Mouse (Mus musculus): ENCODE measurements around the gene Fat2. TPM values are rescaled to one million over a fixed set of nuclear protein-coding genes. Genes with fewer than 3 reads are reported as not detected.

Fat2 gene
- 0.06 and 0.08 TPM in 2 replicates for polyA plus RNA-seq (2014; fragmentation: Nextera tagmentation; extraction: Ambion mirVana)

- no peaks in the 10 kb centered on the region for H3K27me3 ChIP-seq (ENCODE audit: control insufficient read depth, insufficient read depth, low read length)
Observed at GRCm38 (mm10) chr11:55336101-55336891, at the start of gene Fat2. Gene Fat2 (minus strand): TSS chr11:55336564.

GRCm38 (mm10) chr11:55383463-55384045, 47.2 kb upstream of the Fat2 start:
- Histone ChIP-seq H3K27me3 (ENCODE audit: control insufficient read depth, insufficient read depth, low read length) (no peaks in the 10 kb centered on the region), H3K36me3 (ENCODE audit: control insufficient read depth, insufficient read depth, low read length) (no peaks in the 10 kb centered on the region), H3K4me2 (replicated peaks; ENCODE audit: low read depth, low read length) (no peak overlapping the region), H3K27ac (ENCODE audit: low read depth, low read length) (no peak overlapping the region), H3K4me3 (ENCODE audit: low read depth, low read length) (no peak overlapping the region), H3K9ac (ENCODE audit: low read depth, low read length) (no peak overlapping the region), H3K9me3 (ENCODE audit: control insufficient read depth, low read length) (no peaks in the 10 kb centered on the region), H3K4me1 (replicated peaks; ENCODE audit: control insufficient read depth, insufficient read depth, low read length) (no peaks in the 10 kb centered on the region)
- ATAC-seq (ENCODE audit: low FRiP score) = no peak
- WGBS = 40% methylated on average over 6 of the region's 6 CpGs
- DNase-seq (ENCODE audit: low spot score) = no peak

More at GRCm38 (mm10) chr11:55336101-55336891, at the start of gene Fat2:
- H3K4me2 ChIP-seq (replicated peaks; ENCODE audit: low read depth, low read length) = no peak within 1 kb of the TSS
- 47% methylated on average over 13 of the region's 13 CpGs for WGBS
- H3K36me3 ChIP-seq (ENCODE audit: control insufficient read depth, insufficient read depth, low read length) = no peaks in the 10 kb centered on the region
- no peak within 1 kb of the TSS for H3K4me3 ChIP-seq (ENCODE audit: low read depth, low read length)
- no peak within 1 kb of the TSS for H3K9ac ChIP-seq (ENCODE audit: low read depth, low read length)
- no peak within 1 kb of the TSS for H3K27ac ChIP-seq (ENCODE audit: low read depth, low read length)
- H3K9me3 ChIP-seq (ENCODE audit: control insufficient read depth, low read length) = no peaks in the 10 kb centered on the region
- ATAC-seq (ENCODE audit: low FRiP score) = no peak
- no peak for DNase-seq (ENCODE audit: low spot score)
- no peaks in the 10 kb centered on the region for H3K4me1 ChIP-seq (replicated peaks; ENCODE audit: control insufficient read depth, insufficient read depth, low read length)

- no peak for DNase-seq (ENCODE audit: low spot score)
- Histone ChIP-seq H3K27me3 (ENCODE audit: control insufficient read depth, insufficient read depth, low read length) (no peaks in the 10 kb centered on the region), H3K36me3 (ENCODE audit: control insufficient read depth, insufficient read depth, low read length) (no peaks in the 10 kb centered on the region), H3K9ac (ENCODE audit: low read depth, low read length) (no peak overlapping the region), H3K4me1 (replicated peaks; ENCODE audit: control insufficient read depth, insufficient read depth, low read length) (no peaks in the 10 kb centered on the region), H3K27ac (ENCODE audit: low read depth, low read length) (no peak overlapping the region), H3K4me3 (ENCODE audit: low read depth, low read length) (no peak overlapping the region), H3K4me2 (replicated peaks; ENCODE audit: low read depth, low read length) (no peak overlapping the region), H3K9me3 (ENCODE audit: control insufficient read depth, low read length) (no peaks in the 10 kb centered on the region)
- no peak for ATAC-seq (ENCODE audit: low FRiP score)
- WGBS = 75% methylated on average over 6 of the region's 6 CpGs
Observed at GRCm38 (mm10) chr11:55380908-55381307, 44.5 kb upstream of the Fat2 start.

- Histone ChIP-seq H3K27ac (ENCODE audit: low read depth, low read length) (no peak overlapping the region), H3K36me3 (ENCODE audit: control insufficient read depth, insufficient read depth, low read length) (no peaks in the 10 kb centered on the region), H3K4me1 (replicated peaks; ENCODE audit: control insufficient read depth, insufficient read depth, low read length) (no peaks in the 10 kb centered on the region), H3K27me3 (ENCODE audit: control insufficient read depth, insufficient read depth, low read length) (no peaks in the 10 kb centered on the region), H3K4me3 (ENCODE audit: low read depth, low read length) (no peak overlapping the region), H3K9ac (ENCODE audit: low read depth, low read length) (no peak overlapping the region), H3K4me2 (replicated peaks; ENCODE audit: low read depth, low read length) (no peak overlapping the region), H3K9me3 (ENCODE audit: control insufficient read depth, low read length) (no peaks in the 10 kb centered on the region)
- ATAC-seq (ENCODE audit: low FRiP score) (no peak), DNase-seq (ENCODE audit: low spot score) (no peak)
- 67% methylated on average over 5 of the region's 5 CpGs for WGBS
Observed at GRCm38 (mm10) chr11:55378371-55378770, 42.0 kb upstream of the Fat2 start.

GRCm38 (mm10) chr11:55373838-55374237, 37.5 kb upstream of the Fat2 start:
- no peaks in the 10 kb centered on the region for H3K27me3 ChIP-seq (ENCODE audit: control insufficient read depth, insufficient read depth, low read length)
- no peak overlapping the region for H3K4me3 ChIP-seq (ENCODE audit: low read depth, low read length)
- H3K27ac ChIP-seq (ENCODE audit: low read depth, low read length) = no peak overlapping the region
- ATAC-seq (ENCODE audit: low FRiP score) (no peak), DNase-seq (ENCODE audit: low spot score) (no peak)
- H3K9ac ChIP-seq (ENCODE audit: low read depth, low read length) = no peak overlapping the region
- H3K4me1 ChIP-seq (replicated peaks; ENCODE audit: control insufficient read depth, insufficient read depth, low read length) = no peaks in the 10 kb centered on the region
- H3K4me2 ChIP-seq (replicated peaks; ENCODE audit: low read depth, low read length) = no peak overlapping the region
- H3K36me3 ChIP-seq (ENCODE audit: control insufficient read depth, insufficient read depth, low read length) = no peaks in the 10 kb centered on the region
- no peaks in the 10 kb centered on the region for H3K9me3 ChIP-seq (ENCODE audit: control insufficient read depth, low read length)
- 52% methylated on average over 6 of the region's 6 CpGs for WGBS

- Histone ChIP-seq H3K4me2 (replicated peaks; ENCODE audit: low read depth, low read length) (no peak overlapping the region), H3K27ac (ENCODE audit: low read depth, low read length) (no peak overlapping the region), H3K4me3 (ENCODE audit: low read depth, low read length) (no peak overlapping the region), H3K27me3 (ENCODE audit: control insufficient read depth, insufficient read depth, low read length) (no peaks in the 10 kb centered on the region), H3K36me3 (ENCODE audit: control insufficient read depth, insufficient read depth, low read length) (no peaks in the 10 kb centered on the region), H3K9ac (ENCODE audit: low read depth, low read length) (no peak overlapping the region), H3K4me1 (replicated peaks; ENCODE audit: control insufficient read depth, insufficient read depth, low read length) (no peaks in the 10 kb centered on the region), H3K9me3 (ENCODE audit: control insufficient read depth, low read length) (no peaks in the 10 kb centered on the region)
- ATAC-seq (ENCODE audit: low FRiP score) (no peak), DNase-seq (ENCODE audit: low spot score) (no peak)
- WGBS = 86% methylated on average over 12 of the region's 12 CpGs
Observed at GRCm38 (mm10) chr11:55373373-55373772, 37.0 kb upstream of the Fat2 start.

- Histone ChIP-seq H3K9me3 (ENCODE audit: control insufficient read depth, low read length) (no peaks in the 10 kb centered on the region), H3K9ac (ENCODE audit: low read depth, low read length) (no peak overlapping the region), H3K27me3 (ENCODE audit: control insufficient read depth, insufficient read depth, low read length) (no peaks in the 10 kb centered on the region), H3K4me2 (replicated peaks; ENCODE audit: low read depth, low read length) (no peak overlapping the region), H3K36me3 (ENCODE audit: control insufficient read depth, insufficient read depth, low read length) (no peaks in the 10 kb centered on the region), H3K4me1 (replicated peaks; ENCODE audit: control insufficient read depth, insufficient read depth, low read length) (no peaks in the 10 kb centered on the region), H3K4me3 (ENCODE audit: low read depth, low read length) (no peak overlapping the region), H3K27ac (ENCODE audit: low read depth, low read length) (no peak overlapping the region)
- WGBS = 52% methylated on average over 6 of the region's 6 CpGs
- ATAC-seq (ENCODE audit: low FRiP score) = no peak
- no peak for DNase-seq (ENCODE audit: low spot score)
Observed at GRCm38 (mm10) chr11:55372001-55372400, 35.6 kb upstream of the Fat2 start.

GRCm38 (mm10) chr11:55369093-55369471, 32.7 kb upstream of the Fat2 start:
- Histone ChIP-seq H3K9ac (ENCODE audit: low read depth, low read length) (no peak overlapping the region), H3K4me2 (replicated peaks; ENCODE audit: low read depth, low read length) (no peak overlapping the region), H3K27ac (ENCODE audit: low read depth, low read length) (no peak overlapping the region), H3K9me3 (ENCODE audit: control insufficient read depth, low read length) (no peaks in the 10 kb centered on the region), H3K4me3 (ENCODE audit: low read depth, low read length) (no peak overlapping the region), H3K4me1 (replicated peaks; ENCODE audit: control insufficient read depth, insufficient read depth, low read length) (no peaks in the 10 kb centered on the region), H3K27me3 (ENCODE audit: control insufficient read depth, insufficient read depth, low read length) (no peaks in the 10 kb centered on the region), H3K36me3 (ENCODE audit: control insufficient read depth, insufficient read depth, low read length) (no peaks in the 10 kb centered on the region)
- DNase-seq (ENCODE audit: low spot score) = no peak
- ATAC-seq (ENCODE audit: low FRiP score) = no peak
- WGBS = 72% methylated on average over 6 of the region's 6 CpGs

All from hindbrain, embryonic 11.5 days (tissue).